Mouse (Mus musculus): ENCODE results near the gene Hist1h3c.
"Not testable (repeated sequence)": the region's sequence is repeated elsewhere in the genome, so short reads cannot be mapped to it uniquely, and the experiment has no call there.

The Hist1h3c gene

GRCm38 (mm10) chr13:23739922-23740252 is 5.5 kb downstream of the Hist1h3c start:
- DNase-seq (ENCODE audit: low spot score in 2 of 2), result no peak

GRCm38 (mm10) chr13:23739069-23739921 is 6.1 kb downstream of the Hist1h3c start:
- peak; percentile 86 to 94 for DNase-seq (ENCODE audit: low spot score in 2 of 2)

- peak; percentile 86 to 93 for DNase-seq (ENCODE audit: low spot score in 2 of 2)
Observed at GRCm38 (mm10) chr13:23738677-23739068, 6.7 kb downstream of the Hist1h3c start, which contains the start of gene Hist1h1c. TSS of gene Hist1h1c (plus strand) at chr13:23738808.

GRCm38 (mm10) chr13:23738041-23738440 is 7.4 kb downstream of the Hist1h3c start:
- DNase-seq (ENCODE audit: low spot score in 2 of 2), result no peak

- no peak for DNase-seq (ENCODE audit: low spot score in 2 of 2)
Observed at GRCm38 (mm10) chr13:23737091-23737490, 8.3 kb downstream of the Hist1h3c start.

GRCm38 (mm10) chr13:23732156-23732804 is 13.1 kb downstream of the Hist1h3c start:
- DNase-seq (ENCODE audit: low spot score in 2 of 2), result no peak

GRCm38 (mm10) chr13:23730479-23730878 is 14.9 kb downstream of the Hist1h3c start:
- peak; percentile 32 to 52 for DNase-seq (ENCODE audit: low spot score in 2 of 2)

- no peak for DNase-seq (ENCODE audit: low spot score in 2 of 2)
Observed at GRCm38 (mm10) chr13:23729706-23730105, 15.7 kb downstream of the Hist1h3c start.

- no peak for DNase-seq (ENCODE audit: low spot score in 2 of 2)
Observed at GRCm38 (mm10) chr13:23729192-23729525, 16.2 kb downstream of the Hist1h3c start.

GRCm38 (mm10) chr13:23728472-23729191 is 16.8 kb downstream of the Hist1h3c start:
- DNase-seq (ENCODE audit: low spot score in 2 of 2), result no peak

GRCm38 (mm10) chr13:23725213-23725612 is 20.2 kb downstream of the Hist1h3c start:
- no peak for DNase-seq (ENCODE audit: low spot score in 2 of 2)

- DNase-seq (ENCODE audit: low spot score in 2 of 2), result no peak
Observed at GRCm38 (mm10) chr13:23724239-23724638, 21.2 kb downstream of the Hist1h3c start.

- not testable (repeated sequence) for DNase-seq (ENCODE audit: low spot score in 2 of 2)
Observed at GRCm38 (mm10) chr13:23717593-23718245, 27.7 kb downstream of the Hist1h3c start.

- no peak for DNase-seq (ENCODE audit: low spot score in 2 of 2)
Observed at GRCm38 (mm10) chr13:23717176-23717575, 28.2 kb downstream of the Hist1h3c start.

GRCm38 (mm10) chr13:23716261-23717042 is 28.9 kb downstream of the Hist1h3c start:
- no peak for DNase-seq (ENCODE audit: low spot score in 2 of 2)

GRCm38 (mm10) chr13:23710374-23711089 is 34.9 kb downstream of the Hist1h3c start, which contains the start of gene Hfe:
TSS of gene Hfe (minus strand) at chr13:23710854.
- peak; percentile 40 to 53 for DNase-seq (ENCODE audit: low spot score in 2 of 2)

GRCm38 (mm10) chr13:23709714-23710373 is 35.6 kb downstream of the Hist1h3c start:
- peak in 1 of 2 experiments; percentile 24 for DNase-seq (ENCODE audit: low spot score in 2 of 2)

- DNase-seq (ENCODE audit: low spot score in 2 of 2), result no peak
Observed at GRCm38 (mm10) chr13:23708654-23709053, 36.7 kb downstream of the Hist1h3c start.

- no peak for DNase-seq (ENCODE audit: low spot score in 2 of 2)
Observed at GRCm38 (mm10) chr13:23708041-23708440, 37.4 kb downstream of the Hist1h3c start.

- no peak for DNase-seq (ENCODE audit: low spot score in 2 of 2)
Observed at GRCm38 (mm10) chr13:23706771-23707170, 38.6 kb downstream of the Hist1h3c start.
